Mouse (Mus musculus) lung, postnatal 0 days (tissue): ENCODE data around the gene Klhdc9. TPM values are rescaled to one million over a fixed set of nuclear protein-coding genes. Genes with fewer than 3 reads are reported as not detected.

Source experiments
- ATAC-seq: fragments of 200-750 bp; cut with Nextera tagmentation; 2 replicates; pipeline ENCODE4 v1.8.0; 2017; ENCODE audit warnings: moderate library complexity
- DNase-seq: peaks from one replicate; pipeline ENCODE4 v3.0.0-alpha.2; 2016; ENCODE audit warnings: low spot score
- H3K27ac ChIP-seq: fragments of 300-500 bp; sonication (generic); 2 replicates; pipeline ENCODE4 v1.5.1; 2014; ENCODE audit warnings: antibody characterized with exemption, mild to moderate bottlenecking, low read length, mixed read lengths
- H3K27me3 ChIP-seq: fragments of 300-500 bp; sonication (generic); replicated peaks from 2 replicates; pipeline ENCODE4 v1.6.1; 2014; ENCODE audit warnings: low read length, mixed read lengths; ENCODE audit not compliant: insufficient read depth
- H3K36me3 ChIP-seq: fragments of 300-500 bp; sonication (generic); 2 replicates; pipeline ENCODE4 v1.6.1; 2014; ENCODE audit warnings: low read length, mixed read lengths; ENCODE audit not compliant: insufficient read depth
- H3K4me1 ChIP-seq: fragments of 300-500 bp; sonication (generic); 2 replicates; pipeline ENCODE4 v1.6.1; 2014; ENCODE audit warnings: antibody characterized with exemption, low read depth, low read length, mixed read lengths; ENCODE audit not compliant: insufficient read depth
- H3K4me2 ChIP-seq: fragments of 300-500 bp; sonication (generic); replicated peaks from 2 replicates; pipeline ENCODE4 v1.6.1; 2014; ENCODE audit warnings: low read depth, mild to moderate bottlenecking, low read length, moderate library complexity, mixed read lengths
- H3K4me3 ChIP-seq: fragments of 300-500 bp; sonication (generic); 2 replicates; pipeline ENCODE4 v1.5.1; 2014; ENCODE audit warnings: low read depth, low read length
- H3K9ac ChIP-seq: fragments of 300-500 bp; sonication (generic); replicated peaks from 2 replicates; pipeline ENCODE4 v1.6.1; 2014; ENCODE audit warnings: low read depth, mild to moderate bottlenecking
- H3K9me3 ChIP-seq: fragments of 300-500 bp; sonication (generic); 2 replicates; pipeline ENCODE4 v1.6.1; 2016; ENCODE audit warnings: low read length, mixed read lengths
- CTCF ChIP-seq: IDR thresholded peaks from 2 replicates; pipeline ENCODE4 v1.5.1; 2016; ENCODE audit warnings: antibody characterized with exemption, mild to moderate bottlenecking
- EP300 ChIP-seq: IDR thresholded peaks from 2 replicates; pipeline ENCODE4 v1.6.1; 2016; ENCODE audit warnings: antibody characterized with exemption, mild to moderate bottlenecking, control low read depth
- WGBS: fragments of 180-500 bp; shearing (Covaris S2); extraction: QIAGEN DNeasy Blood & Tissue Kit; methylation state at CpG from one replicate; pipeline ENCODE4 v1.1.7; 2014; 5-methylcytosine and 5-hydroxymethylcytosine counted together
- polyA plus RNA-seq: library from polyadenylated mRNA; unstranded; fragments of >200 nt; fragmentation: Nextera tagmentation; extraction: Ambion mirVana; gene quantifications from 2 replicates; pipeline ENCODE4 v1.2.1, GENCODE M21; 2015

The Klhdc9 gene
- polyA plus RNA-seq, 1 experiment from 2014 or later: 4.0 TPM

DNA sequence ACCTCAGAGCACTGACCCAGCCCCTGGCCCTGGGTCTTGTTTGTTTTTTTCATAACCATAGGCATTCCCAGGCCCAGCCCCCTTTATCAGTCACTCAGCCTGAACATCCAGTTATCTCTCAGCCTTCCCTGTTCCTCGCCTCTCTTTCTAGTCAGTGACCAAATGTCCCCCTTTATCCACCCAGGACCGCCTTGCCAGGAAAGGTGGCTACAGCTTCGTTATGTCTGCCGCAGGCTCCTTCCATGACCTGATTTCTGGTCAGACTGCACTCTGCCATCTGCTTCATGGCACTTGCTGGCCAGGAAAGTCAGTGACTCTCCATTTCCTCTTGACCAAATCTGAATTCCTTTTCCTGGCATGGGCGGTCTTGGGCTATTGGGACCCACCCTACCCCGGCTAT lies 17.7 kb upstream of the Klhdc9 start:
- no peak overlapping the region for H3K4me3 ChIP-seq
- H3K9ac ChIP-seq: no peak overlapping the region
- 81% methylated on average over 6 of the region's 6 CpGs for WGBS
- no peak overlapping the region for H3K4me2 ChIP-seq
- H3K27ac ChIP-seq: no peak overlapping the region
- no peak for TF ChIP-seq EP300
- no peak for TF ChIP-seq CTCF
- no peaks in the 10 kb centered on the region for H3K27me3 ChIP-seq
- H3K9me3 ChIP-seq: no peaks in the 10 kb centered on the region
- DNase-seq (no peak), ATAC-seq (no peak)
- H3K36me3 ChIP-seq: no peaks in the 10 kb centered on the region
- no peaks in the 10 kb centered on the region; the same call in 1 of the 2 replicates for H3K4me1 ChIP-seq

DNA sequence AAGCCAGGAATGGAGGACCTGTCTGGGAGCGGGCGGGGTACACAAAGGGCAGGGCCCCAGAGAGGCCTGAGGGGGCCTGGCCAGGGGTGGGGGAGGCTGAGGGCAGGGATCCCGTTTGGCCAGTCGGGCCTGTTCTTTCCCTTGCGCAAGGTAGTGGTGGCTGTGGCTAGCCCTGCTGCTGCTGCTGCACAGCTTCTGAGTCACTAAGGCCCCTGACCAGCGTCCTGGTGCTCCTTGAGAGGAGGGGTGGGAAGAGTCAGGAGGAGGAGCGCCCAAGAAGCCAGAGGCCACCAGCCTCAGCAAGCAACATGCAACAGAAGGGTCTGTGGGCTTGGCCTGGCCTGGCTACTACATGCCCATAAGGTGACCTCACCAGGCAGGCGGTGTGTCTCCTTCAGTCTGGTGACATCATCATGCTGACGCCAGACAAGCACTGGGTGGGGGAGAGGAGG lies 15.1 kb upstream of the Klhdc9 start:
- Histone ChIP-seq H3K36me3 (no peaks in the 10 kb centered on the region), H3K4me1 (no peaks in the 10 kb centered on the region; the same call in 1 of the 2 replicates), H3K27me3 (no peaks in the 10 kb centered on the region), H3K9me3 (no peaks in the 10 kb centered on the region), H3K9ac (no peak overlapping the region), H3K27ac (peak overlapping the region; percentile 43; the same call in 1 of the 2 replicates), H3K4me3 (no peak overlapping the region), H3K4me2 (no peak overlapping the region)
- ATAC-seq (peak; percentile 95), DNase-seq (peak; percentile 89)
- TF ChIP-seq EP300 (peak; percentile 71), CTCF (no peak)
- WGBS: 36% methylated on average over 9 of the region's 9 CpGs

DNA sequence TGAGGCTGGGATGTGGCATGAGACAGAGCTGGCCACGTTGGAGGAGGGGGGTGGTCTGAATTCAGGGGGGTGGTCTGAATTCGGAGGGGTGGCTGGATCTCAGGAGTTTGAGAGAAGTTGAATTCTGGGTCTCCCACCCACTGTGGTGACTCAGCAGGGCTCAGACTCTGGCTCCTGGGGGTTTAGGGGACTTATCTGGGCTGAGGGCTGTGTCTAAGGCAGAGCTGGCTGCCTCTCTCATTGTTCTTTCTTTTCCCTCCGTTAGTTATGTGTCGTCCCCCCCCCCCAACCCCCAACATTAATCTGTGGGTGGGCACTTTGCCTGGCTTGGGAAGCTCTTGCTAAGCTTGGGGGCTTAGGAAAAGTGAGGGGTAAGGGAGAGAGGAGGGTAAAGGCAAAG lies 13.3 kb upstream of the Klhdc9 start:
- no peak for TF ChIP-seq EP300
- TF ChIP-seq CTCF: no peak
- ATAC-seq (no peak), DNase-seq (no peak)
- no peak overlapping the region for H3K4me3 ChIP-seq
- no peaks in the 10 kb centered on the region for H3K36me3 ChIP-seq
- no peak overlapping the region for H3K4me2 ChIP-seq
- no peaks in the 10 kb centered on the region for H3K27me3 ChIP-seq
- 6% methylated on average over 4 of the region's 4 CpGs for WGBS
- H3K9ac ChIP-seq: no peak overlapping the region
- no peak overlapping the region for H3K27ac ChIP-seq
- H3K4me1 ChIP-seq: peaks cover 4% of the 10 kb centered on the region; the same call in 1 of the 2 replicates
- no peaks in the 10 kb centered on the region for H3K9me3 ChIP-seq

DNA sequence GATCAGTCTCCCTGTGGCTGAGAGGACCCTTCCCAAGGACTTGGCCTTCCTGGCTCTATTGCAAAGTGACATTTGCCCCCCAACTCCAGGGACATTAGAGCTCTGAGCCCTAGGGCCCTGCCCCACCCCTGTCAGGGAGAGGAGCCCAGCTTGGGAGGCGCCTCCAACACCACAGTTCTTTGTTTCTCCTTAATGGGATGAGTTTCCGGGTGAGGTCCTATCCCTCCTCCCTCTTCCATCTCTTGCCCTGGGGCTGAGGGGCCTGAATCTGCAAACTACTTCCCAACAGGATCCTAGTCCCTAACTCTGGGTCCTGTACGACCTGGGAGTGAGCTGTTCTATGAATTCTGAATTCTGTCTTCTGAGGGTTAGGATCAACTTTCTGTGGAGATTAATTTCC lies 12.3 kb upstream of the Klhdc9 start:
- Histone ChIP-seq H3K4me2 (0 out of 2 replicates have a peak overlapping the region, but pooled peaks have one; percentile 8), H3K9me3 (no peaks in the 10 kb centered on the region), H3K4me1 (peaks cover 4% of the 10 kb centered on the region; the same call in 1 of the 2 replicates), H3K9ac (no peak overlapping the region), H3K36me3 (no peaks in the 10 kb centered on the region), H3K4me3 (no peak overlapping the region), H3K27me3 (no peaks in the 10 kb centered on the region), H3K27ac (no peak overlapping the region)
- TF ChIP-seq CTCF (no peak), EP300 (no peak)
- DNase-seq (no peak), ATAC-seq (no peak)
- WGBS: 61% methylated on average over 3 of the region's 3 CpGs

DNA sequence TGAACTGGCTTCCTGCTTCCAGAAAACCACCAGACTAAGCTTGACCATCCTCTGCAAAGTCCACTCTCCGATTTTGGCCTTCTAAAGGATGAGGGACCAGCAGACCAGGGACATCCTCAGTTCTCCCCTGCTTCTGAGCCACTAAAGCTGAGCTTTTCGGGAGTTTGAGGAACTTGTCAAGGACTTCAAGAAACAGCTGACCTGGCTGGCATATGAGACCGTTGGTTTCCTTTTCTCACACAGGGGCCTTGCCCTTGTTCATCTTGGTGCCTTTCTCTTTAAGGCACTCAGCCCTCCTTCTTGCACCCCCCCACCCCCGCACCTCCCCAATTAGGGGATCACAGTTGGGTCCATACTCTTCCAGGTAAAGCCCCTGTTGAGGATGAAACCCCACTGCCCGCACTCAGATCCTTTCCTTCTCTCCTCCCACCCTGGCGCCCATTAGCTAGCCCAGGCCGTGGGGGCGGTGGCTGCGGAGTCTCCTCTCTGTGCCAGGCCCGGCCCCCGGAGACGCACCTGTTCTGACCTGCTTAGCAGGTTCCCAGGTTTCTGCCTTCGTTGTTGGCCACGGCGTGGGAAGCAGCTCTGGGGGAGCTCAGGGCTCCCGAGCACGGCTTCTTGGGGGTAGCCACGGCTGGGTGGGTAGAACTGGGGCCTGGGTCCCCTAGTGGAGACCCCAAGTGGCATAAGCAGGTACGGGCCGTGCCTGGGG lies 9.4 kb upstream of the Klhdc9 start, which contains the start of gene Nectin4:
Gene Nectin4 (plus strand): TSS at position 255 of the 712 bp plus-strand sequence.
- peaks cover 4% of the 10 kb centered on the region; the same call in 1 of the 2 replicates for H3K4me1 ChIP-seq
- WGBS: 19% methylated on average over 20 of the region's 20 CpGs
- H3K9me3 ChIP-seq: no peaks in the 10 kb centered on the region
- H3K9ac ChIP-seq: peak within 1 kb of the TSS; percentile 9
- no peak for TF ChIP-seq EP300
- no peak for TF ChIP-seq CTCF
- peak; percentile 81 for DNase-seq
- peak; percentile 90 for ATAC-seq
- peak within 1 kb of the TSS; percentile 36 for H3K4me2 ChIP-seq
- H3K36me3 ChIP-seq: no peaks in the 10 kb centered on the region
- peak within 1 kb of the TSS; percentile 89 for H3K27ac ChIP-seq
- peak within 1 kb of the TSS; percentile 8; the same call in 1 of the 2 replicates for H3K4me3 ChIP-seq
- no peaks in the 10 kb centered on the region for H3K27me3 ChIP-seq

- H3K27me3 ChIP-seq: no peaks in the 10 kb centered on the region
- DNase-seq: peak; percentile 61
- no peak overlapping the region for H3K27ac ChIP-seq
- ATAC-seq: 0 out of 2 replicates have a peak, but pooled peaks have one; percentile 20
- no peak overlapping the region for H3K9ac ChIP-seq
- H3K9me3 ChIP-seq: no peaks in the 10 kb centered on the region
- H3K4me1 ChIP-seq: 0 out of 2 replicates have a peak, but pooled peaks cover 4% of the 10 kb centered on the region
- H3K36me3 ChIP-seq: no peaks in the 10 kb centered on the region
- no peak overlapping the region for H3K4me2 ChIP-seq
- WGBS: 40% methylated on average over 7 of the region's 7 CpGs
- TF ChIP-seq EP300 (no peak), CTCF (no peak)
- no peak overlapping the region for H3K4me3 ChIP-seq
These were observed 5.3 kb upstream of the Klhdc9 start for GRCm38 (mm10) chr1:171365934-171366333.
